Mouse (Mus musculus) neural tube, embryonic 11.5 days (tissue): ENCODE data around the gene Il2ra. TPM values are rescaled to one million over a fixed set of nuclear protein-coding genes. Genes with fewer than 3 reads are reported as not detected.

ENCODE experiments used
- ATAC-seq: fragments of 200-750 bp; cut with Nextera tagmentation; 2 replicates; pipeline ENCODE4 v1.8.0; 2017; ENCODE audit warnings: moderate number of reproducible peaks, mild to moderate bottlenecking, moderate TSS enrichment, moderate library complexity; ENCODE audit not compliant: insufficient read depth, low FRiP score, low TSS enrichment
- DNase-seq: peaks from one replicate; pipeline ENCODE4 v3.0.0-alpha.2; 2015; ENCODE audit warnings: low spot score
- H3K27ac ChIP-seq: fragments of 300-500 bp; sonication (generic); 2 replicates; pipeline ENCODE4 v1.5.1; 2014; ENCODE audit warnings: low read depth, mild to moderate bottlenecking, low read length
- H3K27me3 ChIP-seq: fragments of 300-500 bp; sonication (generic); 2 replicates; pipeline ENCODE4 v1.6.1; 2014; ENCODE audit warnings: mild to moderate bottlenecking, low read length, mixed read lengths; ENCODE audit not compliant: control insufficient read depth, insufficient read depth
- H3K36me3 ChIP-seq: fragments of 300-500 bp; sonication (generic); 2 replicates; pipeline ENCODE4 v1.6.1; 2014; ENCODE audit warnings: mild to moderate bottlenecking, low read length, moderate library complexity, mixed read lengths; ENCODE audit not compliant: control insufficient read depth, insufficient read depth
- H3K4me1 ChIP-seq: fragments of 300-500 bp; sonication (generic); 2 replicates; pipeline ENCODE4 v1.6.1; 2014; ENCODE audit warnings: low read length, mixed read lengths; ENCODE audit not compliant: control insufficient read depth, insufficient read depth
- H3K4me2 ChIP-seq: fragments of 300-500 bp; sonication (generic); 2 replicates; pipeline ENCODE4 v1.6.1; 2014; ENCODE audit warnings: low read depth, mild to moderate bottlenecking, moderate library complexity
- H3K4me3 ChIP-seq: fragments of 300-500 bp; sonication (generic); 2 replicates; pipeline ENCODE4 v1.5.1; 2014; ENCODE audit warnings: low read depth, low read length
- H3K9ac ChIP-seq: fragments of 300-500 bp; sonication (generic); 2 replicates; pipeline ENCODE4 v1.6.1; 2014; ENCODE audit warnings: mild to moderate bottlenecking, low read length
- H3K9me3 ChIP-seq: fragments of 300-500 bp; sonication (generic); 2 replicates; pipeline ENCODE4 v1.6.1; 2016; ENCODE audit warnings: low read length; ENCODE audit not compliant: control insufficient read depth
- WGBS: fragments of 180-500 bp; shearing (Covaris S2); extraction: QIAGEN DNeasy Blood & Tissue Kit; methylation state at CpG from one replicate; pipeline ENCODE4 v1.1.7; 2014; 5-methylcytosine and 5-hydroxymethylcytosine counted together
- polyA plus RNA-seq: library from polyadenylated mRNA; unstranded; fragments of >200 nt; fragmentation: Nextera tagmentation; extraction: Ambion mirVana; gene quantifications from 2 replicates; pipeline ENCODE4 v1.2.1, GENCODE M21; 2014

Il2ra gene
- polyA plus RNA-seq, 1 experiment from 2014 or later = not detected

DNA sequence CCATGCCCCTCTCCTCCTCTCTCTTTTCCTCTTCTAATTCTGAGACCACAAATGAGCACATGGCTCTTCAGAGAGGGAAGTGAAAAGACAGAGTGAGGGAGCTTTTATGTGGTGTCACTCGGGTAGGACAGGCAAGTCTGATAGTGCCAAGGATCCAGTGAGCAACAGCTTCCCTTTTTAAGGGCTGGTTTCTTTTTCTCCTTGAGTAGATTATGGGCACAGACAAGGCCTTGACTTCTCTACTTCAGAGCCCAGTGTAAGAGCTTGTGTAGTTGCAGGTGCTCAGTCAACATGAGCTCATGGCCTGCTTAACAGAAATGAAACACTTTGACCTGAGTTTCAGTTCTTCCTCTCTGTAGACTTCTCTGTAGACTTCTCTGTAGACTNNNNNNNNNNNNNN lies 5.5 kb upstream of the Il2ra start:
- Histone ChIP-seq H3K27me3 (no peaks in the 10 kb centered on the region), H3K9me3 (no peaks in the 10 kb centered on the region), H3K27ac (no peak overlapping the region), H3K4me1 (no peaks in the 10 kb centered on the region), H3K9ac (no peak overlapping the region), H3K36me3 (no peaks in the 10 kb centered on the region), H3K4me3 (no peak overlapping the region), H3K4me2 (no peak overlapping the region)
- 79% methylated on average over 1 of the region's 1 CpGs for WGBS
- DNase-seq (no peak), ATAC-seq (no peak)

DNA sequence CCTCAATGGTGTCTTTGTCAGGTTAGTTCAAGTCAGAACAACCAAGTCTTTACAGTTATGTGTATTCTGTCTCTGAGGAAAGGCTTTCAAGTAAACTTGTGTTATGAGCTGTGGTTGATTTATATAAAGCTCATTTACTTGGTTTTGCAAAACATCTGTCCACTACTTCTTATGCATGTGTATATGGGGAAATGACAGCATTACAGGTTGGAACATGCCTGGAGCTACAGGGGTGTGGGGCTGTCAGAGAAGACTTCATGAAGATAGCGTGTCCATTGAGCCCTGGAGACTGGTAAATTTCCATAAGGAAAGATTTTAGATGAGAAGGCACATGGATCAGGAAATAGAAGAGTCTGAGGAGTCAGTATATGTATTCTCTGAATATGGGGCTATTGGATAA lies 1.4 kb downstream of the Il2ra start:
- no peak overlapping the region for H3K27ac ChIP-seq
- no peaks in the 10 kb centered on the region for H3K36me3 ChIP-seq
- no peaks in the 10 kb centered on the region for H3K27me3 ChIP-seq
- H3K4me3 ChIP-seq = no peak overlapping the region
- no peaks in the 10 kb centered on the region for H3K9me3 ChIP-seq
- H3K4me1 ChIP-seq = no peaks in the 10 kb centered on the region
- no peak overlapping the region for H3K4me2 ChIP-seq
- WGBS = 85% methylated on average over 1 of the region's 1 CpGs
- ATAC-seq (no peak), DNase-seq (no peak)
- no peak overlapping the region for H3K9ac ChIP-seq

DNA sequence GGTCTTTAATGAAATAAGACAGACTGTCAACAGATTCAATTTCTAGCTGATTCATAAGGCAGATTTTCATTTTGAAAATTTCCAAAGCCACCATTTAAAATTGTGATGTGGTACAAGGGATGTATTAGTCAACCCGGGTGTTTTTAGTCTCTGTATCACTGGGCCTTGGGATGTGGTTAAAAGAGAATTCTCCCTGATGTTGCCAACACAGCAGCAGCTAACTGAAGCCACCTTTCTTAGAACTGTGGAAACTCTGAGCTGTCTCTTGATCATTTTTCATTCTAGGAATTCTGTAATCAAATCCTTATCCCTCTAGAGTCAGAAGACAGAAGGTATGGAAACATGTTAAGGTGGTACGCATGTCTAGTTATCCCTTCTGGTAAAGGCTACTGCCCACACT lies 2.7 kb downstream of the Il2ra start:
- Histone ChIP-seq H3K4me1 (no peaks in the 10 kb centered on the region), H3K36me3 (no peaks in the 10 kb centered on the region), H3K9ac (no peak overlapping the region), H3K4me3 (no peak overlapping the region), H3K27ac (no peak overlapping the region), H3K9me3 (no peaks in the 10 kb centered on the region), H3K4me2 (no peak overlapping the region), H3K27me3 (no peaks in the 10 kb centered on the region)
- WGBS = 89% methylated on average over 2 of the region's 2 CpGs
- DNase-seq (no peak), ATAC-seq (no peak)

DNA sequence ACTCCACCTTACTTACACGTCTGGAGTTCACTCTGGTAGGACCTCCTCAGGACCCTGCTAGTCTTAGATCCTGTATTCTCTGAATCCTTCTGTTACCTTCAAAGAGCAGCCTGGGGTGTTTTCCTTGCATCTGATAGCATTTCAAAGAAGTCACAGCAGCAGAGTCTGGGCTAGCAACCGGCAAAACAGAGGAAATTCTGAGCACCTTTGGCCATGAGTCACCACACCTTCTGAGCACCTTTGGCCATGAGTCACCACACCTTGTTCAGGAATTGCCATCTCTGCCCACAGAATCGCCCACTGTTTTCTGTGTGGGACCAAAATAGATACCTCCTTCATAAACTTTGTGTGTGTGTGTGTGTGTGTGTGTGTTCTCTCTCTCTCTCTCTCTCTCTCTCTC lies 8.9 kb downstream of the Il2ra start:
- Histone ChIP-seq H3K27ac (no peak overlapping the region), H3K4me2 (no peak overlapping the region), H3K9ac (no peak overlapping the region), H3K9me3 (no peaks in the 10 kb centered on the region), H3K27me3 (no peaks in the 10 kb centered on the region), H3K4me3 (no peak overlapping the region), H3K36me3 (no peaks in the 10 kb centered on the region), H3K4me1 (no peaks in the 10 kb centered on the region)
- DNase-seq = no peak
- ATAC-seq = no peak
- WGBS = 54% methylated on average over 3 of the region's 3 CpGs

DNA sequence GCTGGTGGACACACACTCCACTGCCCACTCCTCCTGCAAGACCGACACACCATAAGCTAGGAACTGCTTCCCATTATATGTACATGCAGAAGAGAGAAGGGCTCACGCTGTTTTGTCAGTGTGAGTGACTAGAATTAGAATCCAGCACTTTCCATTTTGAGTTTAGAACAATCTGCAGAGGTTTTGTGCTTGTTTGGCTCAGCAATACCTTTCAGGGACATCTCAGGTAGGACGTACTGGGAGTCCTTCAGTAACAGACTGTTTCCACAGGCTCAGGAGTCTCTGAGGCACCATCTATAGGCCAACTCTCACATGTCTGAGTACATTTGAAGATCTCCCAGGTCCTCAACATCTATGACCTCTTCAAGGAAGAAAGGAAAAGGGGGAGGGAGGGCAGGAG lies 9.6 kb downstream of the Il2ra start:
- 82% methylated on average over 3 of the region's 3 CpGs for WGBS
- no peak for ATAC-seq

DNA sequence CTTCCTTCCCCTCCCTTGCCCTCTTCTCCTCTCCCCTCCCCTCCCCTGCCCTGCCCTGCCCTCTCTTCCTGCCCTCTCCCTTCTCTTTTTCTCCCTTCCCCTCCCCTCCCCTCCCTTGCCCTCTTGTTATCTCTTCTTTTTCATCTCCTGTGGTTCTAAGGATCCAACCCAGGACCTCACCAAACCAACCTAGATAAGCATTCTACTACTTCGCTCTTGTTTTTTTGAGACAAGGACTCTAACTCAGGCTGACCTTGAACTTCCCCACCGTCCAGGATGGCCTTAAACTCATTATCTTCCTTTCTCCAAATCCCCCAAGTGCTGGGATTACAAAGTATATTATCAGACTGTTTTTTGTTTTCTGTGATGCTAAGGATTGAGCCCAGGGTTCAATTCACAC lies 10.2 kb downstream of the Il2ra start:
- DNase-seq (no peak), ATAC-seq (no peak)
- WGBS = 69% methylated on average over 2 of the region's 2 CpGs
- Histone ChIP-seq H3K36me3 (no peaks in the 10 kb centered on the region), H3K4me1 (no peaks in the 10 kb centered on the region), H3K27ac (no peak overlapping the region), H3K4me2 (no peak overlapping the region), H3K9ac (no peak overlapping the region), H3K27me3 (no peaks in the 10 kb centered on the region), H3K9me3 (no peaks in the 10 kb centered on the region), H3K4me3 (no peak overlapping the region)

More for the DNA sequence above, 9.6 kb downstream of the Il2ra start:
- no peak overlapping the region for H3K9ac ChIP-seq
- no peaks in the 10 kb centered on the region for H3K9me3 ChIP-seq
- no peaks in the 10 kb centered on the region for H3K36me3 ChIP-seq
- H3K27ac ChIP-seq = no peak overlapping the region
- no peak for DNase-seq
- H3K27me3 ChIP-seq = no peaks in the 10 kb centered on the region
- H3K4me3 ChIP-seq = no peak overlapping the region
- no peaks in the 10 kb centered on the region for H3K4me1 ChIP-seq
- no peak overlapping the region for H3K4me2 ChIP-seq

DNA sequence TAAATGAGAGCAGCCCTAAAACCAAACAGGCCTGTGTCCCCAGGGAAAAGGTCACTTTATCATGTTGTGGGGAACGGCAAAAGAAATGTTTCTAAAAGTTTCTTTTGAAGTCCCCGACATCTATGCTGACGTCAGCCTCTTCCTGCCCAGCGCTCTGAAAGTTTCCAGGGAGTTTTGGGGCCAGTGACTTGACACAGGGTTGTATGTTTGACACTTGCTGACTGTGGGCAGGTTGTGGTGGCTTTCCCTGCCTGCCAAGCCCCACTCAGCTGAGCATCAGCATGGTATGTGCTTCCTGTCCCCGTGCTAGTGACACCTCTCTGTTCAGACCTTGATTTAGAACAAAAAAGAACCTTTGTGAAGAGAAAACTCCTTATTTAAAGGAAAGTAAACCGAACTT lies 10.7 kb downstream of the Il2ra start:
- ATAC-seq = no peak
- H3K4me3 ChIP-seq = no peak overlapping the region
- WGBS = 65% methylated on average over 6 of the region's 6 CpGs

DNA sequence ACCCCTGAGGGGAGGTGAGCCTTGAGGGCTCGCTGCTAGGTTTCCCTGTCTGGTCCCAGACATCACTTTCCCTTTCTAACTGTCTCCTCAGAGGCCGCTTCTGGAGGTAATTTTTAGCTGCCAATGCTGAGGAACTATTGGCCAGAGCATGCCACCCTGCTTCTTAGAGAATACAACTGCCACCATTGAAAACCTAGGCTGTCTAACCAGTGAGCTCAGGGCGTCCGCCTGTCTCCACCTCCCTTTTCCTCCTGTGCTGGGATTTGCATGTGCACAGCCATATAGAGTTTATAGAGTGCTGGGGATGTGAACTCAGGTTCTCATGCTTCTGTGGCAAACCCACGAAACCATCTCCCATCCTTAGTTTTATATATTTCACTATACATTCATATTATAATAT lies 11.2 kb downstream of the Il2ra start:
- H3K4me3 ChIP-seq = no peak overlapping the region
- no peaks in the 10 kb centered on the region for H3K4me1 ChIP-seq
- DNase-seq (no peak), ATAC-seq (no peak)
- H3K9me3 ChIP-seq = no peaks in the 10 kb centered on the region
- 82% methylated on average over 5 of the region's 5 CpGs for WGBS
- no peak overlapping the region for H3K4me2 ChIP-seq
- no peaks in the 10 kb centered on the region for H3K27me3 ChIP-seq
- no peak overlapping the region for H3K9ac ChIP-seq
- no peak overlapping the region for H3K27ac ChIP-seq
- H3K36me3 ChIP-seq = no peaks in the 10 kb centered on the region

More for the DNA sequence above, 10.7 kb downstream of the Il2ra start:
- Histone ChIP-seq H3K9me3 (no peaks in the 10 kb centered on the region), H3K27ac (no peak overlapping the region), H3K27me3 (no peaks in the 10 kb centered on the region), H3K4me2 (no peak overlapping the region), H3K9ac (no peak overlapping the region), H3K36me3 (no peaks in the 10 kb centered on the region), H3K4me1 (no peaks in the 10 kb centered on the region)
- no peak for DNase-seq

DNA sequence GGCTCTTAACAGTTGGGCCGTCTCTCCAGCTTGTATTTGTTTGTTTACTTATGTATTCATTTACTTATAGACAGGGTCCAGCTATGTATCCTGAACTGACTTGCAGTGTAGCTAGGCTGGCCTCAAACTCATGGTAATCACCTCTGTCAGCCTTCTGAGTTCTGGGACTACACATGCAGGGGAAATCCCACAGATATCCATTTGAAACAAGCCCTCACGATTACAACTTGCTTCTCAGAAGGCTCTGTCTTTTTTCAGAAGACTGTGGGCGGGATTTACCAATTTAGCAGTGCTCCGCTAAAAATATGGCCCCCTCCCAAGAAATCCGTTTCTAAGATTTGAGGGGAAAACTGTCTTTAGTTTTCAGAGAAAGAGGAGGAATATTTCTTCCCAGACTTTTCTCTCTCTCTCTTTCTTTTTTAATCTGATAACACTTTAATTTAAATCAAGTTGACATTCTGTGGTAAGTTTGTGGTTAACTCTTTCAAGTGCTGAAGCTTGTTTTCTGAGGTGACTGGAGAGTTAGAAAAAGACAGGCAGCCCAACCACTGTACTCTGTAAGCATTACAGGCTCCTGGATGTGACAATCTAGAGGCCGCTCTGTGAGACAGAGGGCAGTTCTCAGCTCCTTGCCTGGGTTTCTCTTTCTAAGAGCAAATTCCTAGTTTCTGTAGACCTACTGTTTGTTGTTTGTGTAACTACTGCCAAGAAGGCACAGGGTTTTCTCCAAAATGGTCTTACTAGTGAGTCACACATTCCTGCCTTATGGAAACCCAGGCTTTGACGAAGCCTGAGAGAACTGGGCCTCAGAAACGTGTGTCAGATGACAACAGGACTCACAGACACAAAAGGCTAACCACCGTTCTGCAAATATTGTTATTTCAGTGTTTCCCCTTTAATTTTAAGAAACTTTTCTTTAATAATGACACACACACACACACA lies 12.7 kb downstream of the Il2ra start:
- no peak overlapping the region for H3K9ac ChIP-seq
- no peaks in the 10 kb centered on the region for H3K27me3 ChIP-seq
- no peak overlapping the region for H3K27ac ChIP-seq
- WGBS = 74% methylated on average over 9 of the region's 9 CpGs
- H3K4me1 ChIP-seq = no peaks in the 10 kb centered on the region
- H3K4me2 ChIP-seq = no peak overlapping the region
- ATAC-seq = no peak
- no peaks in the 10 kb centered on the region for H3K9me3 ChIP-seq
- no peak for DNase-seq
- H3K4me3 ChIP-seq = no peak overlapping the region
- H3K36me3 ChIP-seq = no peaks in the 10 kb centered on the region
